Mouse (Mus musculus) thymus, adult 2 months (tissue): ENCODE measurements around the gene Brpf1. TPM values are rescaled to one million over a fixed set of nuclear protein-coding genes. Genes with fewer than 3 reads are reported as not detected.

Source experiments
- DNase-seq: peaks from one replicate; pipeline ENCODE4 v3.0.0; 2021
- H3K27ac ChIP-seq: fragments of 200-500 bp; 2 replicates; pipeline ENCODE4 v1.5.1; 2012; ENCODE audit warnings: low read length, control low read depth; ENCODE audit not compliant: control insufficient read depth, insufficient read depth
- H3K27me3 ChIP-seq: fragments of 200-500 bp; 2 replicates; pipeline ENCODE4 v1.6.1; 2012; ENCODE audit warnings: mild to moderate bottlenecking, low read length, moderate library complexity, mixed read lengths; ENCODE audit not compliant: control insufficient read depth, insufficient read depth
- H3K36me3 ChIP-seq: fragments of 200-500 bp; 2 replicates; pipeline ENCODE4 v1.6.1; 2012; ENCODE audit warnings: mild to moderate bottlenecking, low read length, moderate library complexity; ENCODE audit not compliant: control insufficient read depth, insufficient read depth
- H3K4me1 ChIP-seq: fragments of 200-500 bp; replicated peaks from 2 replicates; pipeline ENCODE4 v1.6.1; 2012; ENCODE audit warnings: low read length; ENCODE audit not compliant: control insufficient read depth, insufficient read depth
- H3K4me3 ChIP-seq: fragments of 200-500 bp; 2 replicates; pipeline ENCODE4 v1.5.1; 2012; ENCODE audit warnings: mild to moderate bottlenecking, low read length, control low read depth, moderate library complexity; ENCODE audit not compliant: control insufficient read depth, insufficient read depth
- CTCF ChIP-seq: fragments of 200-500 bp; IDR thresholded peaks from 2 replicates; pipeline ENCODE4 v1.5.1; 2012; ENCODE audit warnings: mild to moderate bottlenecking, control low read depth, low read length, moderate library complexity, borderline replicate concordance; ENCODE audit not compliant: control insufficient read depth, poor library complexity, insufficient read depth; ENCODE audit errors: extremely low read depth
- POLR2A ChIP-seq: fragments of 200-500 bp; IDR thresholded peaks from 2 replicates; pipeline ENCODE4 v1.6.1; 2012; ENCODE audit warnings: mild to moderate bottlenecking, low read length, control low read depth, moderate library complexity; ENCODE audit not compliant: control insufficient read depth, poor library complexity, insufficient read depth; ENCODE audit errors: extremely low read depth
- WGBS: fragments of 180-500 bp; shearing (Covaris S2); methylation state at CpG from one replicate; pipeline ENCODE4 v1.1.7; 2018; 5-methylcytosine and 5-hydroxymethylcytosine counted together
- polyA plus RNA-seq: library from polyadenylated mRNA; depleted of rRNA; stranded (reverse); fragments of >200 nt; gene quantifications from 2 replicates; pipeline ENCODE4 v1.2.3, GENCODE M21; 2012

Gene Brpf1
- polyA plus RNA-seq, 1 experiment, result 66.2 TPM

DNA sequence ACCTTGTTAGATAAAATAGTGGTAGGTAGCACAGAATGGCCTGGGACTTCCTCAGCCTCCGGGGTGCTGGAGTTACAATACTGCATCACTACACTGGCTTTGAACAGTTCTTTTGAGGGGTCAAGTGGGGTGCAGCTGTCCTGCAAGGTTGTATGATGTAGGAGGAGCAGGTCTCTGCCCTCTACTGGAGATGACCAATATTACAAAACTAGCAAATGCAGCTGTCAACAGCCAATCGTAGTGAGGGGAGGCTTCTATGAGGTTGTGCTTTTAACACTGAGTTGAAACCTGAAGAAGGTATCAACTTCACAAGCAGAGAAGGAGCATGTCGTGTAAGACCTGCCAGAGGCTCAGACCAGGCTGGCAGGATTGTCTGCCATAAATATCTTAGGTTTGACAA, 4.7 kb upstream of the Brpf1 start:
- 4% methylated on average over 3 of the region's 3 CpGs for WGBS
- peak; percentile 24 for DNase-seq
- TF ChIP-seq CTCF (no peak), POLR2A (no peak)
- no peaks in the 10 kb centered on the region for H3K27me3 ChIP-seq
- no peak overlapping the region for H3K4me3 ChIP-seq
- H3K36me3 ChIP-seq, result no peaks in the 10 kb centered on the region
- H3K4me1 ChIP-seq, result no peaks in the 10 kb centered on the region
- no peak overlapping the region for H3K27ac ChIP-seq

DNA sequence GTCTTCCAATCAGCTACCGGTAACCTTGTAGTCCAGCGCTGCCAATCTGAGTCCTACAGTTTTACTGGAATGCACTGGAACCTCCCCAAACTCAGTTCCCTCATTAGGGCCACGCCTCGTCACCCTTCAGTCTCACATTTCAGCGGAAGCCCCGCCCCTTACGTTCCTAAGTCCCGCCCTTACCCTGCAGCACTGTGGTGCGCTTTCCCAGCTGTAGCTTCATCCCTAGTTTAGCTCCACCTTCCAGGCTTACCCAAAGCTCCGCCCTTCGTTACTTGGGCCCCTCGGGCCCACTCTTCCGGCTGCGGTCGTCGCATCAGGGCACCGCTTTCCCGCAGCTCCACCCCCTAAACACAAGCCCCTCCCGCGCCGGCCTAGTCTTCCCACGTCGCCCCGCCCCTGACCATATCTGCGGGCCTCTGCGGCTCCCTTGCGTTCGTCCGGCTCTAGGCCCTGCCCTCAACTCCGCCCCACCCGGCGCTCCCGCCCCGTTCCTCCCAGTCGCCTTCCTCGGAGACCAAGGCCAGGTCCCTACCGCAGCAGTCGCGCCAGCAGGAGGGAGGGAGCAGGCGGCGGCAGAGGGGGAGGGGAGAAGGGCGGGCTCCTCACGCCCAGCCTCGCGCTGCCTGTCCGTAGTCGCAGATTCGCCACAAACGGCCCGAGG, 483 bp upstream of the Brpf1 start:
- Histone ChIP-seq H3K27me3 (no peaks in the 10 kb centered on the region), H3K36me3 (peaks cover 10% of the 10 kb centered on the region), H3K4me1 (peaks cover 8% of the 10 kb centered on the region), H3K4me3 (peak overlapping the region; percentile 74), H3K27ac (peak overlapping the region; percentile 88)
- DNase-seq, result peak; percentile 99
- TF ChIP-seq POLR2A (peak; percentile 41; the same call in 1 of the 2 replicates), CTCF (peak; percentile 66)
- WGBS, result under 1% methylated on average over 49 of the region's 50 CpGs

DNA sequence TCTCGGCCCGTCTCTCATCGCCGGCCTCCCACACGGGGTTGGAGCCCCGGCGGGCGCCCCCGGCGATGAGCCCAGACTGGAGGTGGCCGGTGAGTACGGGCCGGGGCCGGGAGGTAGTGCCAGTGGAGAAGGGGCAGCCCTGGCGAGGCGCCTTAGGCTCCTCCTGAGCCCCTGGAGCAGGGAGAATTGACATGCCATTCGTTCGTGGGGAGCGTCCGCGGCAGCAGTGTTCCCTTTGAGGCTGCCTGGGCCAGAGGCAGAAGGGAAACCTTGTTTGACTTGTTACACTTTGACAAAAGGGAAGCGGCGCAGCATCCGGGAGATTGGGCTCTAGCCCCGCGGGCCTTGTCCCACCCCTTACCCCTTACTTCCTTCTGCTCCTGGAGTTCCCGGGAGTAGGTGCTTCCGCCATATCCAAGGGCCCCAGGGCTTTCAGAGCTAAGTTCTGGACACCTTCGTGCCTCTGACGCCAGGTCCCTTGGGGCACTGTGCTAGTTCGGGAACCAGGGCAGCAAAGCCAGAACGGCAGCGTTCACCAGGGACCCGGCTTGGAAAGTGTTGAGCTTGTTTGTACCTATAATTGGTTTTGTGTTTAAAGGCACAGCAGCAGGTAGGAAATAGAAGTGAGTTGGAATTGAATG, 664 bp downstream of the Brpf1 start:
- peaks cover 8% of the 10 kb centered on the region for H3K4me1 ChIP-seq
- DNase-seq, result peak; percentile 57
- TF ChIP-seq CTCF, result no peak
- no peak for TF ChIP-seq POLR2A
- H3K27me3 ChIP-seq, result no peaks in the 10 kb centered on the region
- H3K4me3 ChIP-seq, result peak overlapping the region; percentile 74
- peak overlapping the region; percentile 58; the same call in 1 of the 2 replicates for H3K27ac ChIP-seq
- WGBS, result under 1% methylated on average over 34 of the region's 34 CpGs
- peaks cover 16% of the 10 kb centered on the region for H3K36me3 ChIP-seq

DNA sequence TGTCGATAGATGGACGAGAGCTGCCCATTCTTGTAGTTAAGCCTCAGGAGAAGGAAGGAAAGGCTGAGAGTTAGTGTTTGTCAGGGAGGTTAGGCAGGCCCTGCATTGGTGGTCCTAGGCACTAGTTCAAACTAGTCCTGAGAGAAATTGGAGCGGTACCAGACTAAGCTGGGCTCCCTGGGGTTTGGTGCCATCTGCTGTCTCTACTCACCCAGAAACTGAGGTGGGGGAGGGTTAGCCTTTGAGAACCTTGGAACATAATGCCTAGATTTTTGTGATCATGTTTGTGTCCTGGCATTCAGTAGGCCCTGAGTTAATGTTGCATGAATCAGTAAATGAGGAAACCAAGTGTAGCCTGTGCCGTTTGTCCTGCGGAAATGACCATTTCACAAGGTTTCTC, 1.2 kb downstream of the Brpf1 start:
- 22% methylated on average over 5 of the region's 5 CpGs for WGBS
- Histone ChIP-seq H3K27me3 (no peaks in the 10 kb centered on the region), H3K36me3 (peaks cover 21% of the 10 kb centered on the region), H3K4me1 (peaks cover 8% of the 10 kb centered on the region), H3K4me3 (peak overlapping the region; percentile 74), H3K27ac (peak overlapping the region; percentile 58; the same call in 1 of the 2 replicates)
- TF ChIP-seq POLR2A, result no peak
- TF ChIP-seq CTCF, result no peak
- peak; percentile 14 for DNase-seq

DNA sequence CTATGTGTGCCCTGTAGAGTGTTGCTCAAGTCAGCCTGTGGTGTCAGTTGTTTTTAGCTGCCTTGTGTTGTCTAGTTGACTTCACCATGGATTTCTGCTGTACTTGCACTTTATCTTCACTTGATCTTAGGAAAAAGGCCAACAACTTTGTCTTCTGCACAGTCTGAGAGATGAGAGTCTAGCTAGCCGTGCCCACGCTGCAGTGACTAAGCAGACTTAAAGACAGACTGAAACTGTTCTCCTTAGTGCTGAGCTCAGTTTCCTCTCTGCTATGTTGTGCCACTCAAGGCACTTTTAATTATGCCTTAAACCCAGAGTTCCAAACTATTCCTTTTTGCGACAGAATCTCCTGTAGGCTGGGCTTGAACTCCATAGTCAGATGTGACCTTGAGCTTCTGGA, 9.0 kb downstream of the Brpf1 start:
- DNase-seq, result no peak
- Histone ChIP-seq H3K27ac (no peak overlapping the region), H3K27me3 (no peaks in the 10 kb centered on the region), H3K4me1 (no peaks in the 10 kb centered on the region), H3K36me3 (peaks cover 88% of the 10 kb centered on the region), H3K4me3 (no peak overlapping the region)
- no peak for TF ChIP-seq CTCF
- TF ChIP-seq POLR2A, result no peak
- WGBS, result 97% methylated on average over 3 of the region's 3 CpGs

DNA sequence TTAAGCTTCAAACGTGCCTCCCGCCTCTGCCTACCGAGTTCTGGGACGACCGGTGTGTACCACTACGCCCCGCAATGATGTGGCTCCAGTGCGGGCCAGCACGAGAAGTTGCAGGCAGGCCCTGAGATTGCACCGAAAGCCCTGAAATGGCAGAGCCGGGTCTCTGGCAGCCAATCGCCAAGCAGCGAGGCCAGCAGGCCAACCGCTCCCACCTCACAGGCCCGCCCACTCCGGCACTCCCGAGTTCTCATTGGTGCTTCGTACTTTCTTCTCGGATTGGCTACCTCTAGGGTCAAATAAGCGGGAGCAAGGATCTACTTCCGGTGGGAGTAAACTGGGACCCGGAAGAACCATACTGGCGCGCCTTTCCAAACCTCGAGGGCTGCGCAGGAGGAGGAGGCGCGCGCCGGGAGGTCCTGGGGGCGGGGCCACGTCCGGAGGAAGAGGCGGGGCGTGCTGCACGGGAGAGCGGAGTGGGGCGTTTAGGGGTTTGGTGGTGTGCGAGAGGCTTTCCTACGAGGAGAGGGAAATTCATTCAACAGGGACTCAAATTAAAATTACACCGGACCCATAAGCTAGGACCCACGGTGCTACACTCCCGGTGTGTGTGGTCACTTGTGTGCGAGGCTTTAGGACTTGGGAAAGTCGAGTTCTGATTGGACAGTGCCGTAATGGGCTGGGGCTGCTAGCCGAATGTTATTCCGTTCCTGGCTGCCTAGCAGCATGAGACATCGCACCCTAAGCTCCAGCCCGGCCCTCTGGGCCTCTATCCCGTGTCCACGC, 19.8 kb downstream of the Brpf1 start, which contains the start of gene Ogg1:
Gene Ogg1 (plus strand): TSS at position 440 of the 783 bp plus-strand sequence.
- Histone ChIP-seq H3K4me1 (peaks cover 9% of the 10 kb centered on the region), H3K27ac (peak within 1 kb of the TSS; percentile 60), H3K27me3 (no peaks in the 10 kb centered on the region), H3K4me3 (peak within 1 kb of the TSS; percentile 64), H3K36me3 (peaks cover 28% of the 10 kb centered on the region)
- WGBS, result under 1% methylated on average over 52 of the region's 52 CpGs
- DNase-seq, result peak; percentile 98
- TF ChIP-seq POLR2A, result peak; percentile 55
- peak; percentile 46; the same call in 1 of the 2 replicates for TF ChIP-seq CTCF
